Mouse (Mus musculus): Measurements from ENCODE around the gene Rps6kl1. TPM values are rescaled to one million over a fixed set of nuclear protein-coding genes. Genes with fewer than 3 reads are reported as not detected.

Gene Rps6kl1
- total RNA-seq, 2 experiments from 2014 or later: 0.80 to 1.3 TPM

- DNase-seq (ENCODE audit: low spot score in 2 of 2): peak; percentile 83
Measured at GRCm38 (mm10) chr12:85142803-85143202, 8.3 kb downstream of the Rps6kl1 start.

- no peak for DNase-seq (ENCODE audit: low spot score in 2 of 2)
Measured at GRCm38 (mm10) chr12:85141096-85141495, 10.0 kb downstream of the Rps6kl1 start.

- no peak for DNase-seq (ENCODE audit: low spot score in 2 of 2)
Measured at GRCm38 (mm10) chr12:85140036-85140701, 10.9 kb downstream of the Rps6kl1 start.

- DNase-seq (ENCODE audit: low spot score in 2 of 2): no peak
Measured at GRCm38 (mm10) chr12:85136627-85137026, 14.4 kb downstream of the Rps6kl1 start.

GRCm38 (mm10) chr12:85135513-85136470 is 15.3 kb downstream of the Rps6kl1 start:
- no peak for DNase-seq (ENCODE audit: low spot score in 2 of 2)

GRCm38 (mm10) chr12:85134043-85134794 is 16.8 kb downstream of the Rps6kl1 start:
- DNase-seq (ENCODE audit: low spot score in 2 of 2): no peak

GRCm38 (mm10) chr12:85131361-85131760 is 19.7 kb downstream of the Rps6kl1 start:
- no peak for DNase-seq (ENCODE audit: low spot score in 2 of 2)

- DNase-seq (ENCODE audit: low spot score in 2 of 2): no peak
Measured at GRCm38 (mm10) chr12:85129426-85129978, 21.6 kb downstream of the Rps6kl1 start.

- DNase-seq (ENCODE audit: low spot score in 2 of 2): no peak
Measured at GRCm38 (mm10) chr12:85126986-85127603, 24.0 kb downstream of the Rps6kl1 start.

GRCm38 (mm10) chr12:85124751-85125150 is 26.3 kb downstream of the Rps6kl1 start:
- DNase-seq (ENCODE audit: low spot score in 2 of 2): no peak

GRCm38 (mm10) chr12:85123645-85124044 is 27.4 kb downstream of the Rps6kl1 start:
- DNase-seq (ENCODE audit: low spot score in 2 of 2): no peak

- no peak for DNase-seq (ENCODE audit: low spot score in 2 of 2)
Measured at GRCm38 (mm10) chr12:85123108-85123530, 27.9 kb downstream of the Rps6kl1 start.

GRCm38 (mm10) chr12:85121806-85122459 is 29.1 kb downstream of the Rps6kl1 start:
- no peak for DNase-seq (ENCODE audit: low spot score in 2 of 2)

GRCm38 (mm10) chr12:85115678-85116077 is 35.4 kb downstream of the Rps6kl1 start:
- DNase-seq (ENCODE audit: low spot score in 2 of 2): no peak

GRCm38 (mm10) chr12:85113917-85114316 is 37.1 kb downstream of the Rps6kl1 start:
- DNase-seq (ENCODE audit: low spot score in 2 of 2): no peak

- no peak for DNase-seq (ENCODE audit: low spot score in 2 of 2)
Measured at GRCm38 (mm10) chr12:85113337-85113736, 37.7 kb downstream of the Rps6kl1 start.

GRCm38 (mm10) chr12:85112550-85113251 is 38.4 kb downstream of the Rps6kl1 start:
- no peak for DNase-seq (ENCODE audit: low spot score in 2 of 2)

- DNase-seq (ENCODE audit: low spot score in 2 of 2): peak; percentile 88 to 90
Measured at GRCm38 (mm10) chr12:85110698-85111592, 40.1 kb downstream of the Rps6kl1 start, which contains the start of the genes Prox2 and Dlst. Gene Prox2 (minus strand): TSS chr12:85110759. Gene Dlst (plus strand): TSS chr12:85110833.

Data from adrenal gland, adult 18-20 months (tissue).